Mouse (Mus musculus) mouse trophoblast stem cell (cell line): ENCODE results near the gene 4933415F23Rik.

Experiments
- in situ Hi-C, 2 experiments: fragments of 300-500 bp; cut with MseI, MboI; formaldehyde crosslinking; loops; 2 replicates in 1 of 2; 3 replicates in 1 of 2; pipeline ENCODE4 v1.15.1; 2025

4933415F23Rik gene

GRCm38 (mm10) chr1:23102021-23102420 lies at the start of gene 4933415F23Rik:
TSS of gene 4933415F23Rik (minus strand) at chr1:23102253.
- in situ Hi-C loops: no loop called here

GRCm38 (mm10) chr1:23151722-23152121 lies 49.7 kb upstream of the 4933415F23Rik start:
- in situ Hi-C loops: no loop called here

DNA sequence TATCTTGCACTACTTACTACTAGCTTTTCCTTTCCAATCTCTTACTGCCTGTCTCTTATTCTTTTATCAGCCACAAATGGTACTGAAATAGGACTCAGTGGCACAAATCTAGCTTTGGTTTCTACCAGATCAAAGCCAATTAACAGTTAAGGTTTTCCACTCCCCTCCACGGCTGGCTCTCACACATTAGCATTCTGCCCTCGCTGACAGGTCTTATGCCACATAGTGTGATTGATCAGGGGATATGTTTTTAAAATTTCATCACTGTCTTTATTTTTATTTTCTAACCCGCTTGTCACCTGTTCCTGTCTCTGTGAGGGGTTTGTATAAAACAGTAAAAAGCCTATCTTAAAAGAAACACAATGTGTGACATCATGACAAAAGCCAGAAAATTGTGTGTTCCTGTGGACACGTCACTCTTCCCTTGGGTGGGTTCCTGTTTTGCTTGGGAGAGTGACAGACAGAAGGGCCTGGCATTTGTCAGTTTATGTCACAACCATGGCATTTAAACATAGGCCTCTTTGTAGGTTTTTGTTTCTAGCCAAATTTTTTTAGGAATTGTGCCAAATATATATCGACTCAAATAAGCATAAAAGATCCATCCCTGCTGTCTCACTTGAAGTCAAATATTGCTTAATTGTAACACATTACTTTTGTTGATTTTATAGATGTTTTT lies 44.3 kb upstream of the 4933415F23Rik start:
- in situ Hi-C loops: loop anchor here in 1 of 2 experiments (10.0 kb wide), 1 partner anchor 542 kb away; no protein-coding TSS in a partner anchor

DNA sequence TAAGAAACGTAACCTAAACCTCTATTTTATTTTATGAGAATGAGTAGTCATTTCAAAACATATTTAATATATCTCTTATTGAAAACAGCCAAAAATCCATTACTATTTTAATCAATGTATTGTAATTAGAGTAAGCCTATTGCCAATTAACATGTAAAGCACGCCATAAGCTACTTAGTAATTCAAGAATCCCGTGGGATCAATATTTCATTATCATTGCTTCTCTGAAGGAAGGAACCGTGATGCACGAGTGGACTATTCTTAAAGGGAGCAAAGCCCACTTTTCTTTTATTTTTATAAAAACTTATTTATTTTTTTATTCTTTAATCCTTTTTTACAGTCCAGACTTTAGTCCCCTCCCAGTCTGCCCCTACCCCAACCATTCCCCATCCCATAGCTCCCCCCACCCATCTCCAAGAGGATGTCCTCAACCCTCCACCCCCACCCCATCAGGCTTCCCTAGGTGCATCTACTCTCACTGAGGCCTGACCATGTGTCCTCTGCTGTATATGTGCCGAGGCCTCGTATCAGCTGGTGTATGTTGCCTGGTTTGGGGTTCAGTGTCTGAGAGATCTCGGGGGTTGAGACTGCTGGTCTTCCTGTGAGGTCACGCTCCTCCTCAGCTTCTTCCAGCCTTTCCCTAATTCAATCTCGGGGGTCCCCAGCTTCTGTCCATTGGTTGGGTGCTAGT lies 39.2 kb upstream of the 4933415F23Rik start:
- in situ Hi-C loops: loop anchor here in 1 of 2 experiments (10.0 kb wide), 1 partner anchor 536 kb away; no protein-coding TSS in a partner anchor

GRCm38 (mm10) chr1:23140530-23140929 lies 38.5 kb upstream of the 4933415F23Rik start:
- in situ Hi-C loops: loop anchor here in 1 of 2 experiments (10.0 kb wide), 1 partner anchor 536 kb away; no protein-coding TSS in a partner anchor

- in situ Hi-C loops: no loop called here
These were observed 18.8 kb upstream of the 4933415F23Rik start for GRCm38 (mm10) chr1:23120901-23121300.

DNA sequence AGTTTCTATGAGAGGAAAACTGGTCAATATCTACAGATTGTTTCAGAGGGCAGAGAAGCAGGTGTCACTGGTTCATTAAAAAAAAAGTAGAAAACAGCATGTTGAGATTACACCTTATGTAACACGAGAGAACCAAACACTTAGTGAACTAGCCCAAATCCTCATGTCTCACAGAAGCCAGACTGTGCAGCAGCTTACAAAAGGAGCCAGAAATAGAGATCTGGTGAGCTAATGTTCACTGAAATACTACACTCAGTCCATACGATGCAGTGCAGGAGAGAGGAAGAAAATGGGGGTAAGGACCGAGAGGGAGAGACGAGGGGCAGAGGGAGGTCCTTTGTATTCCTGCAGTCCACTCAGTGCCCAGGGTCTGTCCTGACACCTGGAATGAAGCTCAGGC lies 17.4 kb upstream of the 4933415F23Rik start:
- in situ Hi-C loops: no loop called here

DNA sequence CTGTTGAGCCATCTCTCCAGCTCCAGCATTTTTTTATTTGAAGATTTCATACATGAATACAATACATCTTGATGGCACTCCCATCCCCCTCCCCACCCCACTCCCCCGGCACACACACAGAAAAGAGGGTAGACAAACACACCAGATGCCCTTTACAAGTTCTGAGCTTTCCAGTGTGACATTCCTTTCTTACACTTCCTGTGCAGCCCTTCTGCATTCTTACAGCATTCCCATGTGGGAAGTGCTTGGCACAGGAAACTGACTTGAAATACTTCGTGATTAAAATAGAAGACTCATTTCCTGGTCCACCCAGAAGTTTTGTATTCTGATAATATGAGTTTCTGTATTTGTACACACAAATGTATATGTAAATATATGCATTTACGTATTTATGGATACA lies 15.4 kb upstream of the 4933415F23Rik start:
- in situ Hi-C loops: no loop called here

- in situ Hi-C loops: no loop called here
These were observed 7.1 kb upstream of the 4933415F23Rik start for GRCm38 (mm10) chr1:23109191-23109590.

DNA sequence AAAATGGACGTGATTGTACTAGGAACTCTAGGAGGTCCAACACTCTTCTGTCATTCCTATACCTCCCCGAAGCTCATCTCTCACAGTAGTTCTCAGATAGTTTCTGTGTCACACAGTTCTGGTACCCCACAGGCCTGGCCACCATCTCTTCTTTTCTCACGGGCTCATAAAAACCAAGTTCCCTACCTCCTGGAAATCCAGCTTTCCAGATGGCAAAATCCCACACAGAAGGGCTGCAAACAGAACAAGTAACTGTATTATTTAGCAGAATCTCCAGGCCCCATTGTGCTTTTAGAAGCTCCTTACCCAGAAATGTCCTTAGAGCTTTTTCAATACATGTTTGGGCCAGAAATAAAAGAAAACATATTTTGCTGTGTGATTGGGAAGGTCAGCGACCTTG lies 828 bp upstream of the 4933415F23Rik start:
- in situ Hi-C loops: no loop called here

DNA sequence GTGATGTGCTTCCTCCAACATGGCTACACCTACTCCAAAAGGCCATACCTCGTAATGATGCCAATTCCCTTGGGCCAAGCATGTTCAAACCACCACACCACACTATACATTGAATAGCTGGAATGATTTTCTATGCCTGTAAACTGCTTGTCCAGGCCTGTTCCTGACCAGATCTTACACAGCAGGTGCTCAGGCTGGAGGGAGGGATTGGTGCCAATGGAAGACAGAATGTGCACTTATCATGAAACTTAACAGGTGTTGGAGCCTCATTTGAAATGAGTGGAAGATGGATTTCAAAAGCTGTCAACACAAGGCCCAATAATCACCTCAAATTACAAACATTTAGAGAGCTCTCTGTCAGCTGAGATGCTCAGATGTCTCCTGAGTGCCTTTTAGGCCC lies 2.3 kb downstream of the 4933415F23Rik start:
- in situ Hi-C loops: no loop called here

- in situ Hi-C loops: no loop called here
These were observed 3.6 kb downstream of the 4933415F23Rik start for GRCm38 (mm10) chr1:23098451-23098850.

- in situ Hi-C loops: no loop called here
These were observed 4.1 kb downstream of the 4933415F23Rik start for GRCm38 (mm10) chr1:23097996-23098395.

DNA sequence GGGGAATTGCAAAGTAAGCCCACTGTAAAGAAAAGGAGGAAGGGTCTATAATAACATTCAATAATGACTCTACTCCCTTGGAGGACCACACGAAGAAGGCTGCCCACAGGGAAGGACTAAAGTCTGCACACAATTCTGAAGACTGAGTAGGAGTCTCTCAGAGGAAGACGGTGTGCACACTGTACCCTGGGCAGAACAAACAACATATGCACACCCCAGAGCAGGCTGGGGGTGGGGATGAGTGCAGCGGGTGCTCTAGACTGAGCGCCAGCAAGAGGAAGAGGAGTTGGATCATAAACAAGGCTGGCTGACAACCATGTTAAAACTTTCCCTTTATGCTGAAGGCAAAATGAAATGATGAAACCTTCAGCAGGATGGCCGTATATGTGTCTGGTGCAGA lies 34.3 kb downstream of the 4933415F23Rik start:
- in situ Hi-C loops: loop anchor here (25.0 kb wide), 1 partner anchor 455 kb away; no protein-coding TSS in a partner anchor

- in situ Hi-C loops: loop anchor here (25.0 kb wide), 1 partner anchor 453 kb away; no protein-coding TSS in a partner anchor
These were observed 37.2 kb downstream of the 4933415F23Rik start for GRCm38 (mm10) chr1:23064717-23065475.

DNA sequence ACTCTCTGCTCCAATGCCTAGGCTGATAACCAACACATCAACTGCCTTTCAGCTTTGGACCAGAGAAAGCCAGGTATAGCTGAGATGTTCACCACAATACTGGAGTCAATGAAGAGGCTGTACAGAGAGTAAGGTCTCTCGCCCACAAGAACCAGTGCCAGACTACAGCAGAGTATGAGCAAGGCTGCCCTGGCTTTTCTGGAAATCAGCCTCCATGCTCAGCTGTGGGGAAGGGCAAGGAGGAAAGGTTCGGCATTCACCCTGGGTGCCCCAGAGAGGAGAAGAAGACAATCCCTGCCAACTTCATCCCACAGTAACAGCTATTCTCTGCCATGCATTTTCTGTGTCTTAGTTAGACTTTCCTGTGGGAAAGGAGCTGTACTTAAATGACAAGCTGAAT lies 38.1 kb downstream of the 4933415F23Rik start:
- in situ Hi-C loops: loop anchor here (25.0 kb wide), 1 partner anchor 452 kb away; no protein-coding TSS in a partner anchor

GRCm38 (mm10) chr1:23061614-23062373 lies 40.3 kb downstream of the 4933415F23Rik start:
- in situ Hi-C loops: loop anchor here (25.0 kb wide), 1 partner anchor 449 kb away; no protein-coding TSS in a partner anchor

DNA sequence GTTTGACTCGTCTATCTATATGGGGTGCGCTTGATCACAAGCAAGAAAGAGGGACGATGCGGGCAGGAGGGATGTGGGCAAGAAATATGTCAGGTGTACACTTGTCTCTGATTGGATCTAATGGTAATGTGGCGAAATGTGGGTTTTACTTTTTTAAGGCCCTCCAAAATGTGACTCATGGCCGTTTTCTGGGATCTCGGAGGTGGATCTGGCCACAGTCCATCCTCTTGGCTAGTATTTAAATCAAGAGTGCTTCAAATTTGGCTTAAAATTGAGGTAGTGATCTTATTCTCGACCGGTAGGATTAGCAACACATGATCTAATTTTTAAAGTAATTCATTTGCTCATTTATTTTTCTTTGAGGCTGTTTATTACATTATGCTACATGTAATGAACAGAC lies 42.0 kb downstream of the 4933415F23Rik start:
- in situ Hi-C loops: loop anchor here (25.0 kb wide), 1 partner anchor 448 kb away; no protein-coding TSS in a partner anchor
